Comparison of ENCODE assay signal across 8 mouse cellular contexts in genomic region chr11:96581604-96582384, GRCm38 (mm10).
DNase-seq lines count a peak whose midpoint lies in the region; ATAC-seq and TF ChIP-seq lines count a peak whose summit lies in the region.

No protein-coding gene starts in this region.

- no peaks in the 10 kb centered on the region for H3K79me2 ChIP-seq in liver, adult 2 months (ENCODE audit: control insufficient read depth, insufficient read depth, low read length)

- no peak overlapping the region for H3K4me3 ChIP-seq in liver, adult 2 months (ENCODE audit: insufficient read depth, low read depth, low read length)
- H3K4me3 ChIP-seq in liver, embryonic 11.5 days (ENCODE audit: low read depth, low read length): no peak overlapping the region
- no peak overlapping the region for H3K4me3 ChIP-seq in neural tube, embryonic 15.5 days (replicated peaks)

- H3K9me3 ChIP-seq in liver, embryonic 11.5 days (ENCODE audit: control insufficient read depth, low read length): no peaks in the 10 kb centered on the region
- no peaks in the 10 kb centered on the region for H3K9me3 ChIP-seq in neural tube, embryonic 15.5 days (replicated peaks)

- no peak for ATAC-seq in liver, embryonic 11.5 days (replicated peaks; ENCODE audit: low FRiP score)
- peak; percentile 86 for ATAC-seq in neural tube, embryonic 15.5 days (ENCODE audit: low FRiP score)

- peak; percentile 76 for TF ChIP-seq CTCF in liver, adult 2 months (IDR thresholded peaks at IDR 0.05; ENCODE audit: low read depth, low read length)

- 61% methylated on average over 10 of the region's 10 CpGs for WGBS in liver, adult 2 months
- 51% methylated on average over 10 of the region's 10 CpGs for WGBS in liver, embryonic 11.5 days
- WGBS in neural tube, embryonic 15.5 days: 19% methylated on average over 10 of the region's 10 CpGs

- H3K36me3 ChIP-seq in liver, adult 2 months (ENCODE audit: control insufficient read depth, insufficient read depth, low read length): no peaks in the 10 kb centered on the region
- H3K36me3 ChIP-seq in liver, embryonic 11.5 days (ENCODE audit: control insufficient read depth, insufficient read depth, low read length): no peaks in the 10 kb centered on the region
- no peaks in the 10 kb centered on the region for H3K36me3 ChIP-seq in neural tube, embryonic 15.5 days

- H3K9ac ChIP-seq in liver, adult 2 months (ENCODE audit: low read depth, low read length): no peak overlapping the region
- no peak overlapping the region for H3K9ac ChIP-seq in liver, embryonic 11.5 days (ENCODE audit: low read depth, low read length)
- no peak overlapping the region for H3K9ac ChIP-seq in neural tube, embryonic 15.5 days (replicated peaks)

- no peak overlapping the region for H3K4me2 ChIP-seq in liver, embryonic 11.5 days
- H3K4me2 ChIP-seq in neural tube, embryonic 15.5 days: peak overlapping the region; percentile 3; the same call in 1 of the 2 replicates

- H3K27ac ChIP-seq in liver, adult 2 months (replicated peaks; ENCODE audit: insufficient read depth, low read depth, low read length): no peak overlapping the region
- no peak overlapping the region for H3K27ac ChIP-seq in liver, embryonic 11.5 days (ENCODE audit: low read depth, low read length)
- peak overlapping the region; percentile 56 for H3K27ac ChIP-seq in neural tube, embryonic 15.5 days (replicated peaks)

- TF ChIP-seq POLR2A in liver, adult 2 months (IDR thresholded peaks at IDR 0.05; ENCODE audit: extremely low read depth, insufficient read depth, low read length): no peak

- H3K27me3 ChIP-seq in liver, adult 2 months (ENCODE audit: control insufficient read depth, insufficient read depth, low read length): no peaks in the 10 kb centered on the region
- H3K27me3 ChIP-seq in liver, embryonic 11.5 days (replicated peaks; ENCODE audit: control insufficient read depth, insufficient read depth, low read length): no peaks in the 10 kb centered on the region
- H3K27me3 ChIP-seq in neural tube, embryonic 15.5 days (replicated peaks): no peaks in the 10 kb centered on the region

- no peak for DNase-seq in liver, adult 2 months (ENCODE audit: extremely low read depth, low read depth, low spot score)
- no peak for DNase-seq in liver, embryonic 11.5 days (ENCODE audit: low spot score)
- DNase-seq in R1 (ENCODE audit: low read depth, low spot score): peak; percentile 71
- peak; percentile 83 for DNase-seq in embryo, embryonic 10.5 days (ENCODE audit: low spot score)
- DNase-seq in kidney, postnatal 14 days: peak; percentile 74
- no peak for DNase-seq in right cerebral cortex, postnatal 10 days (ENCODE audit: low spot score in 2 of 2)
- no peak for DNase-seq in layer of hippocampus, adult 18-20 months (ENCODE audit: low spot score in 2 of 2)

- peaks cover 2% of the 10 kb centered on the region; the same call in 1 of the 2 replicates for H3K4me1 ChIP-seq in liver, adult 2 months (ENCODE audit: control insufficient read depth, insufficient read depth, low read length)
- H3K4me1 ChIP-seq in liver, embryonic 11.5 days (replicated peaks; ENCODE audit: control insufficient read depth, insufficient read depth, low read length): no peaks in the 10 kb centered on the region; the same call in 1 of the 2 replicates
- peaks cover 43% of the 10 kb centered on the region for H3K4me1 ChIP-seq in neural tube, embryonic 15.5 days

Comparison
In these comparisons a context has a peak if more than half of its experiments do, and no peak if none do; other contexts are left out.
1. DNase-seq: peak in R1 (single experiment), embryo, embryonic 10.5 days (single experiment) and kidney, postnatal 14 days (single experiment); none in liver, adult 2 months (single experiment), liver, embryonic 11.5 days (single experiment), right cerebral cortex, postnatal 10 days (0 of 2) and layer of hippocampus, adult 18-20 months (0 of 2).